Mouse (Mus musculus): Measurements from ENCODE around the gene Tsen2.

DNA sequence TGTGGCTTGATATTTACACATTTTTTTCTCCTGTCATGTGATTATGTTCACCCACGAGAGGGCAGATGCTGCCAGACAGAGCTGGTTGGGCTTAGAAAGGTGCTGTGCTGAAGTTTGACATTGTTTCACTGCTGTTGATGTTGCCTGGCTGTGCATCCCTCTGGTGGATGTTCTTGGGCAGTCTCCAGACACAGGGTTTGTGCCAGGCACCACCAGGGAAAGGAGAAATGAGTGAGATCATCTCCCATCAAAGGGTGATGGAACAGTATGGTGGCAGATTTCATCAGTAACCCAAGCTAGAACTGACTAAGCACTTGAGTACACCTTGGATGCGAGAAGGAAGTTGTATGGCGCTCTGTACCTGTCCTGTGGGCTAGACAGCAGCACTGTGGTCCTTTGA lies 71.5 kb downstream of the Tsen2 start:
- no peak for TF ChIP-seq CTCF (IDR thresholded peaks at IDR 0.05; ENCODE audit: borderline replicate concordance, insufficient read depth, low read depth, low read length)
- no peak for TF ChIP-seq POLR2A (IDR thresholded peaks at IDR 0.05; ENCODE audit: borderline replicate concordance, insufficient read depth, low read length)
